Mouse (Mus musculus): Measurements from ENCODE around the gene Galns. TPM values are rescaled to one million over a fixed set of nuclear protein-coding genes. Genes with fewer than 3 reads are reported as not detected.
"Not testable (repeated sequence)": the region's sequence is repeated elsewhere in the genome, so short reads cannot be mapped to it uniquely, and the experiment has no call there.

Galns gene
- polyA plus RNA-seq, 1 experiment = 8.2 TPM

DNA sequence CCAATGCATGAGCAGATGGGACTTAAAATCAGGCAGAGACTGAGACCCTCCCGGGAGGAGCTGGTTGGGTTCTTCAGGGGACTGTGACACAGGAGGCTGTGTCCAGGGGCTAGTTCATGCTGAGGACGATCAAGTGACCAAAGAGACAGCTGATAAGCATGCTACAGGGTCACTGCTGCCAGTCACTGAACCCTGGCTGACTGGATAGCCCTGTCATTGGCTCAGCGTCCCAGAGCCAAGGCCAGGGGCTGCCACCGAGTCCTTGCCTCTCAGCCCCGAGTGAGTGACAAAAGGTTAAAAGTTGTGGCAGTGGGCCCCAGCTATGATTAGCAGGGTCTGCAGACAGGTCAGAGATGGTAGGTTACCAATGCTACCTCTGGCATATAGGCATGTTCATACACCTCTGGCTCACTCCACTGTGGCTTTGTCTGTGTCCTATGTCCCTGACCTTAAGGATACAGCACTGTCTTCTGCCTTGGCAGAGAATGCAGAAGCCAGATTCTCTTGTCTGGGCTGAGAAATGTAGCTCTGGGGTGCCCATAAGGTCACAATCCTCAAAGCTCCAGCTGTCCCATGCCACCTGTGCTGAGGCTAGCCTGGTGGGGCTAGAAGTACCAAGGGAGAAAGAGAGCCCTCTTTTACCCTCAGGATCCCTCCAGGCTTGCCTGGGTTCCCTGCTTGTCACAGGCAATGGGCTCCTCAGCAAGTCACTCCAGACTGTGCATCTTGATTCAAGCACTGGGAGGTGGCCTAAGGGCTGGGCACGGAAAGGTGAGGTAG, 33.1 kb upstream of the Galns start:
- DNase-seq (ENCODE audit: low read depth) = no peak
- no peak for TF ChIP-seq POLR2A (IDR thresholded peaks at IDR 0.05; ENCODE audit: borderline replicate concordance, extremely low read depth, insufficient read depth, insufficient read length, poor library complexity, severe bottlenecking)
- no peak for TF ChIP-seq CTCF (IDR thresholded peaks at IDR 0.05; ENCODE audit: borderline replicate concordance, extremely low read depth, insufficient read depth, insufficient read length)

DNA sequence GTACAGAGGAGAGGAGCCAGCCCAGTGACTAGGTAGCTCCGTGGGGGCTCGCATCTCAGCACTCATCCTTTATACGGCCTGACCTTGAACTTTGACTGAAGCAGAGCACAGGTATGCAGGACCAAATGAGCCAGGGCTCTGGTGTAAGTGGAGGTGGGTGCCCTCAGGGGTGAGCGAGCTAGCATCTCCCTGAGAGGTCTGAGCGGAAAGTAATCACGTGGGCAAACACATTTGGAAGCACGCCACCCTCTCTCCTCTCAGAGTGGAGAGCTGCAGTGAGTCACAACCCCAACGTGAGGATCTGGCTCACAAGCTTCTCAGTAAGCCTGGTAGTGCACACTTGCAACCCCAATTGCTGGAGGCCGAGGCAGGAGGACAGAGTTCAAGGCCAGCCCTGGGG, 30.8 kb upstream of the Galns start:
- no peak for TF ChIP-seq CTCF (IDR thresholded peaks at IDR 0.05; ENCODE audit: borderline replicate concordance, extremely low read depth, insufficient read depth, insufficient read length)
- TF ChIP-seq POLR2A (IDR thresholded peaks at IDR 0.05; ENCODE audit: borderline replicate concordance, extremely low read depth, insufficient read depth, insufficient read length, poor library complexity, severe bottlenecking) = no peak
- DNase-seq (ENCODE audit: low read depth) = no peak

DNA sequence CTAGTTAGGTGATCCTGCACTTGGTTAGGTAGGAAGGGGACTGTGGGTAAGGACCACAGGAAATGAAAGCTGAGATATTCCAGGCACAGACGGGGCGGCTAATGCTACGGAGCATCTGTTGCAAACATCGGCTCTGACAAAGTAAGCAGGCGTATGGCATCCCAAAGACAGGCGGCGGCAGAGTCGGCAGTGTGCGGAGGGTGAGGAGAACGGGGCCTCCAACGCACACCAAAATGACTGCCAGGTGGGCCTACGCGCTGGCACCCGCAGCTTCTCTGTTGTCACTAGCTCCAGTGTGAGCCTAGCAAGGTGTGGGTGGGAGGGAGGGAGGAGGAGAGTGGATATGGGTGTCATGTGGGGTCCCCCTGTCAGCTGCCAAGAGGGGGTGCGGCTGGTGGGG, 30.1 kb upstream of the Galns start:
- TF ChIP-seq CTCF (IDR thresholded peaks at IDR 0.05; ENCODE audit: borderline replicate concordance, extremely low read depth, insufficient read depth, insufficient read length) (no peak), POLR2A (IDR thresholded peaks at IDR 0.05; ENCODE audit: borderline replicate concordance, extremely low read depth, insufficient read depth, insufficient read length, poor library complexity, severe bottlenecking) (no peak)
- peak; percentile 52 for DNase-seq (ENCODE audit: low read depth)

DNA sequence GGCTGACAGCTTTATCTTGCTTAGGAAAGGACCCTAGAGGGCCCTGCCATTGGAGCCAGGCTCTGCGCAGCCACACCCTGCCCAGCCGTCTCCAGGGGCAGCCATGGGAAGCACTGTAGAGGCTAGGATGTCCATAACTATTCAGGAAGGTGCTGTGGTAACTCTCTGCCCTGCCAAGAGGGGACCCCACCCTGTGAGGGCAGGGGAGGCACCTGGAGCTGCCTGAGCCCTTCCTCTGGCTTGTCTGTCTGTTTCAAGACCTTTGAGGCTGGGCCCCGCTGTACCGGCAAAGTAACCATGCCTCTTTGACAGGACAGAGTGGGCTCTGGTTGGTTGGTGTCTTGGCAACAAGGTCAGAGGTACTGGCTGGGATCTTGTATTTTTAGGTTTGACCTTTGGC, 29.6 kb upstream of the Galns start:
- TF ChIP-seq POLR2A (IDR thresholded peaks at IDR 0.05; ENCODE audit: borderline replicate concordance, extremely low read depth, insufficient read depth, insufficient read length, poor library complexity, severe bottlenecking) (no peak), CTCF (IDR thresholded peaks at IDR 0.05; ENCODE audit: borderline replicate concordance, extremely low read depth, insufficient read depth, insufficient read length) (no peak)
- DNase-seq (ENCODE audit: low read depth) = no peak

DNA sequence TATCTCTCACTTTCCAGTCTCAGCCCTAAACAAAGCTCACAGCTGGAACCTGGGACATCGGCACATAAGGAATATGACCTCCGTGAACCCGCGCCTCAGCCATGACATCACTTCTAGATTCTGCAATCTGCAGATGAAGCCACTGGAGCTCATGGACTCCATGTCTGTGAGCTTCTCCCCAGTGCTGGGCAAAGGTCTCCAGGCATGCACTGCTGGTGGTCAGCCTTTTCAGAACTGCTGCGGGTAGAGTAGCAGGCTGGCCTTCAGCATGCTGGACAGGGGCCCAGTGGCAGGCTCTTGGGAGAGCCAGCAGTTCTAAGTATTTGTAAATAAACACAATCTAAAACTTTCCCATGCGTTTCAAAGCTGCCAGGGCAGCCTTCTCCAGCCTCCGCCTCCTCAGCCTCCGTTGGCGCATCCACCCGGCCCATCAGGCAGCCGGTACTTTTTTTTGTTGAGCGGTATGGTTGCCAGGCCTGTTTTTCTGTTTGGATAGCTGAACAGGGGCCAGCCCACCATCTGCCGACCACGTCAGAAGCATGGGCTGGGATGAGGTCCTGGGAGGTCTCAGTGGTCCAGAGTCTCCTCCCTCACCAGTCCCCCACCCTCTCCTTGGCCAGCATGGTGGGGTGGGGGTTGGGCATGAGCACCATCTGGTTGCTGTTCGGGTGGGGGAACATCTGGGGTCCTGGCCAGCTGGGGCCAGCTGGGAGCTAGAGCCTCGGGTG, 28.4 kb upstream of the Galns start:
- peak; percentile 84 for DNase-seq (ENCODE audit: low read depth)
- TF ChIP-seq CTCF (IDR thresholded peaks at IDR 0.05; ENCODE audit: borderline replicate concordance, extremely low read depth, insufficient read depth, insufficient read length) = no peak
- no peak for TF ChIP-seq POLR2A (IDR thresholded peaks at IDR 0.05; ENCODE audit: borderline replicate concordance, extremely low read depth, insufficient read depth, insufficient read length, poor library complexity, severe bottlenecking)

DNA sequence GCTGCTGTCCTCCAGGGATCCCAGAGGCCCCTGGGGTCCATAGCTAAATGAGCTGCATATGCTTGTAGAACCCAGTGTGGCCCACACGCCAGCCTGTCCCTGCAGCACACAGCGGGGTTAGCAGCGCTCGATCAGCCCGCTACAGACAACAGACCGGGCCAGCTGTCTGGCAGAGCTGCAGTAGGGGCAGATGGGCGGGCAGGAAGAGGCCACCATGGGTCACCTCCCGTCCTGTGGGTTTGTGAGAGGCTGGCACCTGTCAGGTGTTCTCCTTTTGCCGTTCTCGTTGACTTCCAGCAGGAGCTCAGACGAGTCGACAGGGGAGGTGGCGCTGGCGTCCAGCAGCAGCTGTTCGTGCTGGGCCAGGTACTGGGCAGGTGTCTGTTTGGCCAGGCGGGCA, 27.3 kb upstream of the Galns start:
- no peak for TF ChIP-seq POLR2A (IDR thresholded peaks at IDR 0.05; ENCODE audit: borderline replicate concordance, extremely low read depth, insufficient read depth, insufficient read length, poor library complexity, severe bottlenecking)
- no peak for TF ChIP-seq CTCF (IDR thresholded peaks at IDR 0.05; ENCODE audit: borderline replicate concordance, extremely low read depth, insufficient read depth, insufficient read length)
- DNase-seq (ENCODE audit: low read depth) = peak; percentile 44

DNA sequence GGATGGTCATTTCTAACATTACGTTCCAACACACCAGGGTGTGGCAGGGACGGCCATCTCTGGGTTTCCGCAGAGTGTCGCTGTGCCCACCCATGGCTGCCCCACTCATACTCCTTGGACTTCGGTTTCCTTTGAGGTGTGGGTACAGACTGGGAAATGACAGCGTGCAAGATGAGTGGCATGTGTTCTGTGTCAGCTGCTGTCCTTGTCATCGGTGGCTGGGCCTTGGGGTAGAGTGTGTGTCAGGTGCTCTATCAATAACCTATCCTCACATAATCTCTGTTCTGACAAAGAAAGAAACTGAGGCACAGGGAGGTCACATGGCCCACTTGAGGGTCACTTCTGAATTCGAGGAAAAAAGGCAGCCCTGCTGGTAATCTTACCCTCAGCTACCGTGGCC, 26.0 kb upstream of the Galns start:
- TF ChIP-seq POLR2A (IDR thresholded peaks at IDR 0.05; ENCODE audit: borderline replicate concordance, extremely low read depth, insufficient read depth, insufficient read length, poor library complexity, severe bottlenecking) (no peak), CTCF (IDR thresholded peaks at IDR 0.05; ENCODE audit: borderline replicate concordance, extremely low read depth, insufficient read depth, insufficient read length) (no peak)
- no peak for DNase-seq (ENCODE audit: low read depth)

DNA sequence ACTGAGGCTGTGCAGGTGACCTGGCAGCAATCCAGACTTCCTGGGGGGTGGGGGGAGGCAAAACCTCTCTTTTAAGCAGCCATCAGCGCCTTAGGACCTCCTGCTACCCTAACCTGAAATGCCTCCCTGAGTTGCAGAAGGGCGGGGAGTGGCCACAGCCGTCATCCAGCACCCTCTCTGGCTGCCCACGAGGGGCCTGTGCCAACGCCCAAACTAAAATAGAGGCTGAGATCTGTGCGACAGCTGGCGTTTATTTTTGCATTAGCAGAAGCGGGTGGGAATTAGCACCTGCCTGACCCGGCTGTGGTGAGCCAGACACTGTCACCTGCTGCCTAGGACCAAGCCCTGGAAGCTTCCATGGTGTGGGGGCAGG, 25.5 kb upstream of the Galns start:
- TF ChIP-seq POLR2A (IDR thresholded peaks at IDR 0.05; ENCODE audit: borderline replicate concordance, extremely low read depth, insufficient read depth, insufficient read length, poor library complexity, severe bottlenecking) (no peak), CTCF (IDR thresholded peaks at IDR 0.05; ENCODE audit: borderline replicate concordance, extremely low read depth, insufficient read depth, insufficient read length) (no peak)

DNA sequence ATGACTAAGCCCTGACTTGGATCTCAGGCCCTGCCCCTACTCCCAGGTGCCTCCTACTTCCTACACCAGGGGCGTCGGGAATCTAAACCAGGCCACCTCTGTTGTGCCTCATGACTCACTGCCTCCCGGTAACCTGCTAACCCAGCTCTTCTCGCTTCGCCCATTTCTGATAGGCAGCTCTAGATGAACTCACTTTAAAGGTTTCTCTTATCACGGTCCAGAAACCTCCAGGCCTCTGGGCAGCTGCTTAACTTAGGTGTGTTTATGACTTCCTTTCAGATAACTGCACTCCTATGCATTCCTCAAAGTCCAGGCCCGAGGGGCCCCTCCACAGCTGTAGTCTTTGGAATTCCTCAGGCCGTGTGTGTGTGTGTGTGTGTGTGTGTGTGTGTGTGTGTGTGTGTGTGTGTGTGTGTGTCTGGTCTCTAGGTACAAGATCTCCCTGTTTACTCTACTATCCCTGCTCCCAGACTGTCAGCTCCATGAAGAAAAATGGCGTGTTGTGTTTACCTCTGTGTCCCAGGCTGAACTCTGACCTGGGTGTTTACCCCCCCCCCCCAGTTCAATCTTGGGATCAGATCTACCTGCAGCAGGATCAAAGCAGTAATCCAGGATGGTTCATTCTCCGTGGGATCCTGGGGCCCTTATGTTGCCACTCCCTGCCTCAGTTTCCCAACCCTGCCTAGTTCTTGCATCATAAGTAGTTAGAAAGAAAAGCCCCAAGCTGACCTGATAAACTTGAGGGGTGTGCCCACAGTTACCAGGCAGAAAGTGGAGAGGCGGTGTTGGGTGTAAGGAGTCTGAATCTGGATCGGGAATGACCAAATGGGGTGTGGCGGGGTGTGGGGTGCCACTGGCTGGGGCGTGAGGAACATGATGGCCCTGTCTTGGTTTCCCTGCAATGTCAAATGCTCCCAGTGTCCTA, 24.9 kb upstream of the Galns start:
- no peak for DNase-seq (ENCODE audit: low read depth)
- TF ChIP-seq POLR2A (IDR thresholded peaks at IDR 0.05; ENCODE audit: borderline replicate concordance, extremely low read depth, insufficient read depth, insufficient read length, poor library complexity, severe bottlenecking) (no peak), CTCF (IDR thresholded peaks at IDR 0.05; ENCODE audit: borderline replicate concordance, extremely low read depth, insufficient read depth, insufficient read length) (no peak)

More for the DNA sequence above, 25.5 kb upstream of the Galns start:
- no peak for DNase-seq (ENCODE audit: low read depth)

DNA sequence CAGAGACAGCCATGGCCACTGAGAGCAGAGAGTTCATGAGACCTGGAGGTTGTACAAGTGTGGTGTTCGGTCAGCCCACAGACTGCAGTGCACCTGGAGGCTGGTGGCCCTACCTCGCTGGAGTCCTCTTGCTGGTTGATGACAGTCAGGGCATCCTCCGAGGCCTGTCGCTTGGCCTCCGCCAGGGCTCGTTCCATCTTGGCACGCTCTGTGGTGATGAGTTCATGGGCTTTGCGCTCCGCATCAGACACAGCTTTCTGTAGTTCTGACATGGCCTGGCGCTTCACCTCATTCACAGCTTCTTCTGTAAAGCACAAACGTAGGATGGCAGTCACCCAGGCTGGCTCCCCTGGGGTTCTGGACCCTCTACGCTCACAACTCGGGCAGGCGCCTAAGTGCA, 21.9 kb upstream of the Galns start:
- DNase-seq (ENCODE audit: low read depth) = no peak
- TF ChIP-seq POLR2A (IDR thresholded peaks at IDR 0.05; ENCODE audit: borderline replicate concordance, extremely low read depth, insufficient read depth, insufficient read length, poor library complexity, severe bottlenecking) (no peak), CTCF (IDR thresholded peaks at IDR 0.05; ENCODE audit: borderline replicate concordance, extremely low read depth, insufficient read depth, insufficient read length) (no peak)

DNA sequence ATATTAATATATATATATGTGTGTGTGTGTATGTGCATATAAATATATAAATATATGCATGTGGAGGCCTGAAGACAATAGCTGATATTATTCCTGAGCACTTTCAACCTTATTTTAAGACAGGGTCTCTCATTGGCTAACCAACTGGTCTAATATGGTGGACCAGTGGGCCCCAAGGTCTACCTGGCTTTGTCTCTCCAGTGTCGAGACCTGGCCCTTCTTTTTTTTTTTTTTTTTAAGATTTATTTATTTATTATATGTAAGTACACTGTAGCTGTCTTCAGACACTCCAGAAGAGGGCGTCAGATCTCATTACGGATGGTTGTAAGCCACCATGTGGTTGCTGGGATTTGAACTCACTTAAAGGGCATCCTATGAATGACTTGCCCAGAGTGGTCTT, 20.9 kb upstream of the Galns start:
- not testable (repeated sequence) for DNase-seq (ENCODE audit: low read depth)
